Mouse (Mus musculus): ENCODE results near the gene Zbtb46.

Gene Zbtb46

DNA sequence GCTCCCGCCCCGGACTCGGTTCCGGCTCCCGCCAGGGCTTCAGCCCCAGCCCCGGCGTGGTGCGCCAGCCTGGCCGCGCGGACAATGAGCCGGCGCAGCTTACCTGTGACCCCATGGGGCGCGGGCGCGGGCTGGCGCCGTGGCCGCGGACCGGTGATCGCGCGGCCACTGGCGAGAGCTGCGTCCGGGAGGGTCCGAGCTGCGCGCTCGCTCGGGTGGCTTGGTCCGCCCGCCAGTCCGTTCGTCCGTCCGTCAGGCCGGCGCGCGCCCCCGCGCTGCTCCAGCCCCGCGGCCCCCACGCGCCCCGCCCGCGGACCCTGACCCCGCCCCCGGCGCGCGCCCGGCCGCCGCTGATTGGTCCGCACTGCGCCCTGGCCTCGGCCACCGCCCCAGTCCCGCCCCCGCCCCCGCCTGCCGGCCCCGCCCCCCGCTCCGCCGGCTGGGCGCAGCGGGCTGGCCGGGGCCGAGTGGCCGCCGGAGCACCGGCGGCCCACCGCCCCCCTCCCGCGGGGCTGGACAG is at the start of gene Zbtb46:
Gene Zbtb46 (minus strand): TSS at position 274 of the 520 bp plus-strand sequence.
- peak; percentile 89 to 96 for DNase-seq (ENCODE audit: low spot score in 2 of 2)

DNA sequence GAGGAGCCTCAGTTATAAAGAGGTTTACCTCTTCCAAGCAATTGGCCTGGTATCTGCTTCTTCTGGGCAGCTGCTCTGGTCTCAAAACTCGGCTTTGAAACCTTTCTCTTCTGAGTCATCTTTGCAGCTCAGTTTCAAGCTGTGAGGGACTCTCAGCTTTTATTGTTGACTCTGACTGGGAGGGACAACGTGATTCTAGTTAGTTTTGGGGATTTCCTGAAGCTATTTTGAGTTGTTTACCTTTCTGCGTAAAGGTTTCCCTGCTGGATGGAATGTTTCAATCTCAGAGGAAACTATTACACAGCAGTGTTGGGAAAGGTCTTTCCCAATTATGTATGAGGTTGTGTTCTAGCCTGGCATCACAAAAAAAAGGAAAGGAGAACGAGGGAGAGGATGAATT is 39.4 kb upstream of the Zbtb46 start:
- no peak for DNase-seq (ENCODE audit: low spot score in 2 of 2)

- peak; percentile 76 to 83 for DNase-seq (ENCODE audit: low spot score in 2 of 2)
These were observed 38.3 kb upstream of the Zbtb46 start for GRCm38 (mm10) chr2:181497548-181497875.

- peak; percentile 91 to 93 for DNase-seq (ENCODE audit: low spot score in 2 of 2)
These were observed 37.8 kb upstream of the Zbtb46 start, which contains the start of gene Tpd52l2 for GRCm38 (mm10) chr2:181496831-181497547. Gene Tpd52l2, plus strand, starts transcription at chr2:181497142.

- DNase-seq (ENCODE audit: low spot score in 2 of 2): peak; percentile 69 to 86
These were observed 37.1 kb upstream of the Zbtb46 start for GRCm38 (mm10) chr2:181496281-181496680.

- DNase-seq (ENCODE audit: low spot score in 2 of 2): peak; percentile 29 to 63
These were observed 36.6 kb upstream of the Zbtb46 start for GRCm38 (mm10) chr2:181495845-181496244.

DNA sequence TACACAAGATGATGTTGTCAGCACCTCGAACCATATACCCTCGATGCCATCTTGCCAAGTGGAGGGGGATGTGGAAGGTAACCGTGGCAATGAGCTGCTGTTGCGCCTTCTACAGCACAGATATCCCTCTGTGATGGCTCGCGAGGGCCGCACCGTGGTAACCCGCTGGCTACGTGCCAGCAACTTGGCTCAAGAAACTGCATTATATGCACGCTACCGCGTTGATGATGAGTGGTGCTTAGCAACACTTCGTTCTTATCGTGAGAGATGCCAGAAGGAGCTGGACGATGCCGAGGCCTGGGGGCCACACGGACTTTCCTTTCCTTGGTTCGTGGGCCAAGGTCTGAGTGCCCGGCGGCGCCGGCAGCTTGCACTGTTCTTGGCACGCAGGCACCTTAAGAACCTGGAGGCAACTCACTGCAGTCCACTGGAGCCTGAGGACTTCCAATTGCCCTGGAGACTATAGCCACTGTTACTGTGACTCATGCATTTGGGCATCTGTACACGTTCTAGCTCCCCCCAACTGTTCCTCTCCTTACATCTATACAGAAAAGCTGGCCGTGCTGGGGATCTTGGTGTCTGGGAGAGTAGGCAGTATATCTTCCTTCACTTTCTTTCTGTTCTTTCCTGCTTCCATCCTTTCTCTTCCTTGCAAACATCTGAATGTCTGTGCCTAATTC is 35.2 kb upstream of the Zbtb46 start:
- DNase-seq (ENCODE audit: low spot score in 2 of 2): no peak

DNA sequence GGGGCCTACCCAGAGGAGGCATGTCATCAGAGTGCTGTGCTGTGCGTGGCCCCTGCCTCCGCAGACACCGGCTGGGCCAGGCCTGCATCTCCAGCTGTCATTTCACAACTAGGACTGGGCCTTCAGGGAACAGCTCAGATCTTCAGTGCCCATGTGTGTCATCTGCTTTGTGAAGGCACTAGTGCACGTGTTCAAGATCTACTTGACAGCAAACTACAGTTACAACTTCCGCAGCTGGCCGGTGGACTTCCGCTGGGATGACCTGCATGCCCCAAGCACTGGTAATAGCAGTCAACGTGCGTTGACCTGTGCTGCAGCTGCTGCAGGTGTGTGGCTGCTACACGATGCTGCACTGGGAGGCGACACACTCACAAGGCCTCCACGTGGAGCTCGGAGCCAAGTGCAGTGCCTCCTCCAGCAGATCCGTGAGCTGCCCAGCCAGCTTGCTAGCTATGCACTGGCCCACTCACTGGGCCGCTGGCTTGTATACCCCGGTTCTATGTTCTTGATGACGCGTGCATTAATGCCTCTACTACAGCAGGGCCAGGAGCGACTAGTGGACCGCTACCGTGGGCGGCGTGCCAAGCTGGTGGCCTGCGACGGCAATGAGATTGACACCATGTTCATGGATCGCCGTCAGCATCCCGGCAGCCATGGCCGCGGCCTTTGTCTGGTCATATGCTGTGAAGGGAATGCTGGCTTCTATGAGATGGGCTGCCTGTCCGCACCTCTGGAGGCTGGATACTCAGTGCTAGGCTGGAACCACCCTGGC is 34.1 kb upstream of the Zbtb46 start, which contains the start of gene Abhd16b:
Gene Abhd16b (plus strand): TSS at position 51 of the 772 bp plus-strand sequence.
- DNase-seq (ENCODE audit: low spot score in 2 of 2): peak in 1 of 2 experiments; percentile 66

- DNase-seq (ENCODE audit: low spot score in 2 of 2): no peak
These were observed 33.0 kb upstream of the Zbtb46 start for GRCm38 (mm10) chr2:181492206-181492605.

DNA sequence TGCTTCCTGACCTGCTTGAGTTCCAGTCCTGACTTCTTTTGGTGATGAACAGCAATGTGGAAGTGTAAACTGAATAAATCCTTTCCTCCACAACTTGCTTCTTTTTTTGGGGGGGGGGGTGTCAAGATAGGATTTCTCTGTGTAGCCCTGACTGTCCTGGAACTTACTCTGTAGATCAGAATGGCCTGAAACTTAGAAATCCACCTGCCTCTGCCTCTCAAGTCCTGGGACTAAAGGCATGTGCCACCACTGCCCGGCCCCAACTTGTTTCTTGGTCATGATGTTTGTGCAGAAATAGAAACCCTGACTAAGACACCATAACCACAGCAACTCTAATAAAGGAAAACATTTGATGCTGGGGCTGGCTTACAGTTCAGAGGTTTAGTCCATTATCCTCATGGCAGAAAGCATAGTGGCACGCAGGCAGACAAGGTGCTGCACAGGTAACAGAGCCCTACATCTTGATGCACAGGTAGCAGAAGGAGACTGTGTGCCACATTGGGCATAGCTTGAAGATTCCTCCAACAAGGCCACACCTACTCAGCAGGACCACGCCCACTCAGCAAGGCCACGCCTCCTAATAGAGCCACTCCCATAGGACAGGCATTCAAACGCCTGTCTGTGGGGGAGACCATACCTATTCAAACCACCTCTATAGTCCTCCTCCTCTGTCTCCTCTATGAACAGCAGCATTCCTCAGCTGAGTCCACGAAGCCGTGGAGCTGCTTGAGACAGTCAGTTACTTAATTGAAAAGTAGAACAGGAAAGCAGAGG is 32.4 kb upstream of the Zbtb46 start:
- peak; percentile 83 to 86 for DNase-seq (ENCODE audit: low spot score in 2 of 2)

DNA sequence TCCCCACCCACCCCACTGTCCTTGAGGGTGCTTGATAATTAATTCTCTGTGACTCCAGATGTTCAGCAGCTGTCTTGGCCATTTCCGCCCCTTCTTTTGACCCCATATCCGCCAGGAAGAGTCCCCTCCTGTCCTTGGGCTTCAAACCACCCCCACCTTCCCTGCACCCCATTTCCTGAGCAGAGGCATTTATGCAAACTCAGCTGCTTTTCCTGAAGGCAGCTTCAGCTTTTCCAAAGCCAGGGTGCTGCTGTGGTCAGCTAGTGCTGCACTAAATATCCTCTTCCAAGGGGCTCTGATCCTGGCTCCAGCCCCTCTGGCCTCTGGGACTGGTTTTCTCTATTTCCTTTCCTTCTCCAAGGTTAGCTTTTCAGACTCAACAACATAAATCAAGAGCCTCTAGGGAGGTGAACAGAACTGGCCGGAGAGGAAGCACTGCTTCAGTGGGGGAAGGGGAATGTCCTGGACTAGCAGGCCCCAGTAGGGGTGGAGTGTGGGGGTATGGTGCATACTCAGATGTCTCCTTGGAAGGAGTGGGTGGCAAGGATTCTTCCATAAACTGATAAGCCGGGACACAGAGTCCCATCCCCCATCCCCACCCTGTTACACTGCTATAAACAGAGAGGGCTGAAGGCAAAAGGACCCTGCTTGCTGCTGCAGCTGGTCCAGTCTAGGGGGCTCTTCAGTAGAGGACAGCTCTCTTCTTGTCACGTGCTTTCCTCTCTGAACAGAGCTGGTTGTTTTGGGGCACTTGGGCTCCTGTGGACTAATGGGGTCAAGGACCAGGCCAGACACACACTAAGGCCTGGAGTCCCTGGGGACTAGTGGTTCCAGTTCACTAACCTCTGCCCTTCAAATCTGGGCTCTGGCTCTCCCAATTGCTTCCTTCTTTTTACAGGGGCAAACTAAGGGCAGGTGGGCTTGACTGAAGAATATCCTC is 28.4 kb upstream of the Zbtb46 start:
- DNase-seq (ENCODE audit: low spot score in 2 of 2): no peak

GRCm38 (mm10) chr2:181485741-181486140 is 26.5 kb upstream of the Zbtb46 start:
- DNase-seq (ENCODE audit: low spot score in 2 of 2): no peak

GRCm38 (mm10) chr2:181484456-181485233 is 25.4 kb upstream of the Zbtb46 start:
- no peak for DNase-seq (ENCODE audit: low spot score in 2 of 2)

DNA sequence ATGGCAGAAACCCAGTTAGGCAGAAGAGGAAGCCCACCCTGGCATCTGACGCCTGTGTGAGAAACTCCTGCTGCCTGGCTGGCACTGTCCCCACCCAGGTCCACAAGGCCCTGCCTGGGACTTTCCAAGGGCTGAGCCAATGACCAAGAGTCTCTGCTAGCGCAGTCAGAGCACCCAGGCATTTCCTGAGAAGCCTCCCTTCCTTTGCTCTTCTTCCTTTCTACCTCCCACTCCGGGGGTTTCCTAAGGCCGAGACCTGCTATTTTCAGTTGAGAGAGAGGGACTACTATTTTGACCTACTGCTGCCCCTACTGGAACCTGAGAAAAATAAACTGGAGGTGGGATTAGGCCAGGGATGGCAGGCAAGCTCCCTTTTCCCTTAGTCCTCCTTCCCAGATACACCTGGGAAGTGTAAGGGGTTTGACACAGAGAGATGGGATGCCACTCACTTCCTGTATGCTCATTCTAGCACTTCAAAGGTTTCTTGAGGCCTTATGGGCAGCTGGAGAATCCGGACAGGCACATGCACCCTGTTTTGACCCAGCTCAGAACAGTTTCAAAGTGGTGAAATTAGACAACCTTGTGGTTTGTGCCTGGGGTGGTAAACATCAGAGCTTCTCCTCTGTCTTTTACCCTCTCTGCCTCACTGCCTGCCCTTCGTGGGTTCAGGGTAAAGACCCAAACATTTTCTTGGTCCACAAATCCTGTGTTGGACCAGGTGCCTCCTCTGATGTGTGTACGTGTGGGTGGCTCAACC is 24.5 kb upstream of the Zbtb46 start:
- DNase-seq (ENCODE audit: low spot score in 2 of 2): peak in 1 of 2 experiments; percentile 67

- DNase-seq (ENCODE audit: low spot score in 2 of 2): no peak
These were observed 23.9 kb upstream of the Zbtb46 start for GRCm38 (mm10) chr2:181483120-181483519.

DNA sequence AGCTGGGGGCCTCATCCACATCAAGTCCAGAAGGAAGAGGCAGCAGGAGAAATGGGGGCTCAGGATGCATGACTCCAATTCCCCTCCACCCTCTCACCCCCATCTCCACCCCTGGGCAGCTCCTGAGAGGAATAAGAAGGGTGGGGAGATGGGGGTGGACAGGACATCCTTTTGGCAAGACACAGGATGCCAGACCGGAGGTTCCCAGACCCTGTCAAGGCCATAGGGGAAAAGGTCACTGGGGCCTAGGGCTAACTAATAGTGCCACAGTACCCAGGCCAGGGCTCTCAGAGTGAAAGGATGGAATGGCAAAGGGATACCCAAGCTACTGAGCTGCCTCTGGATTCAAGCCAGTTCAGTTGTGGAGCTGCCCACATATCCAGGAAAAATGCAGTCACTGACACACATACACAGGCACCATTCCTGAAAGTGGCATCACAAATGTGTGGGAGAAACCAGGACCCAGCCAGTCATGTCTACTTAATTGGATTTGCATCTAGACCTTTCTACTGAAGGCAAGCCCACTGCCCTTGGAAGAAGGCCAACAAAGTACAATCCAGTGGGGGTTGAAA is 13.1 kb upstream of the Zbtb46 start:
- no peak for DNase-seq (ENCODE audit: low spot score in 2 of 2)

DNA sequence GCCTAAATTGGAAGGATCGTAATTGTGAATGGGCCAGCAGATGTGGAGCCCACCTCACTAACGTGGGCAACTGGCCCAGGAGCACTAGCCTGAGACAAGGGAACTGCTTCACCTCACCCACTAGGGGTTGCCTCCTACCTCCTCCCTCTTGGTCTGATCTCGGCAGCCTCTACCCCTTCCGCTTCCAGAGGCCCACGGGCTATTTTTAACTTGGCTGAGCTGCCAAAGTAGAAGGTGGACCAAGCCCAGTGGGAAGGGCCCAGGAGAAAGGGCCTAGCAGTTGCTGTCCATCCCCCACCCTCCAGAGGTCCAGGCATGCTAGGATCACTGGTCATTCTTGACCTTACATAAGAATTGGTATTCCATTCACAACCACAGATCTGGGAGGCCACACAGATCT is 12.0 kb upstream of the Zbtb46 start:
- peak in 1 of 2 experiments; percentile 61 for DNase-seq (ENCODE audit: low spot score in 2 of 2)

GRCm38 (mm10) chr2:181470285-181470684 is 11.1 kb upstream of the Zbtb46 start:
- no peak for DNase-seq (ENCODE audit: low spot score in 2 of 2)
